Mouse (Mus musculus) WW6 (cell line): ENCODE data around the gene Rag2.

ENCODE experiments used
- DNase-seq: peaks from one replicate; pipeline ENCODE4 v3.0.0-alpha.2; 2013; ENCODE audit warnings: low read depth, low spot score

Gene Rag2

GRCm38 (mm10) chr2:101624011-101624410, 507 bp upstream of the Rag2 start:
- DNase-seq, result no peak

- DNase-seq, result no peak
Observed at GRCm38 (mm10) chr2:101627227-101627626, 2.7 kb downstream of the Rag2 start.

- peak; percentile 70 for DNase-seq
Observed at GRCm38 (mm10) chr2:101628297-101629236, 4.0 kb downstream of the Rag2 start.

DNA sequence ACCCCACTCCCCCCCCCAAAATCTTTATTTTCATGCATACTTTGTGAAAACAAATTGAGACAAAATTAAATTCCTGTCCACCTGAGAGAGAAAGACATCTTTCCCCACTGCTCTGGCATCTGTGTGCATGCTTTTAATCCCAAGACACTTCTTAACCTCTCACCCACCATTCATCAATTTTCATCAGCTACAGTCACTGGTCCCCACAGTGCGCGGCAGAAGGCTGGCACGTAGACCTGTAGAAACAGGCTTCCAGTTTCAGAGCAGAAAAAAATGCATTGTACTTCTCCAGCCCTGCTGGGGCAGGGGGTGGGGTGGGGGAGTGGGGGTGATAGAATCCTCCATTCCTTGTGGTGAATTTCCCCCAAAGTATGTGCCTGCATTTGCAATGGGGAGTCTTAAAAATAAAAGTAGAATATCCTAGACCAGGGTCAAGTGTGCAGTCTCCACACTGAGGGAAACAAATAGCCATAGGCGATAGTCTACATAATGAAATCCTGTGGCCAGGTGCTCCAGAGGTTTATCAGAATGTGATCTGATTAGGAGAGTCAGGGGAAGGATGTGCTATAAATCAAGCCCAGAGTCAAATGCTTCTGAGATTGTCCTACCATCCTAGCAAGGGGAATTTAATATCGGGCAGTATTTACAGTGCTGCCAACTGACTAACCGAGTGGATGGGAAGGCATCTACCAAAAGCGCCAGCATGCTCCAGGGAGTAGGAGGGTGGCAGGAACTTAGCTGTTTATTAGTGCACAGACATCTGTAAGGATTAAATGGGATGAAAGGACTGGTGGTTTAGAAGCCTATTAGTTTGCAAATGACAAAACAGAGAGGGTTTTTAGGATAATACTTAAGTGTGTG, 14.7 kb downstream of the Rag2 start:
- no peak for DNase-seq

DNA sequence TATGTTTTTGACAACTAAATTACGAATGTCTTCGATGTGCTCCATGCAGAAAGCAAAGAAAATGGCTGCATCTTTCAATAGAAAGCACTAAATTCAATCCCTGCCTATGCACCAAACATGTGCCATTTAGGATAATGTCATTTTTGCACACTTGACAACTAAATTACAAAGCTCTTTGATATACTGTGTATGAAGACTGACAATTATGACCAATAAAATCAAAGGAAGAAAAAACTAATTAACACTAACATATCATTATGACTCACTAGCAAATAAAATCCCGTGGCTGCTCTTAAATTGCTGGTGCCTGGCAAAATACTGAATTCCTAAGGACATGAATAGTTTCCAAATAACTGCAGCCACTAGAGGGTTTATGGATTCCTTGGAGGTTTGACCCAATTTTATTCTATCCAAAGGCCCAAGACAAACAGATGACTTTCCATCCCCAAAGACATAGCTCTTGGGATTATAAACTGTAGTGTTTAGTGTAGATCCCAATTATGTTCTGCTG, 15.4 kb downstream of the Rag2 start:
- no peak for DNase-seq

GRCm38 (mm10) chr2:101645841-101646240, 21.3 kb downstream of the Rag2 start:
- no peak for DNase-seq

DNA sequence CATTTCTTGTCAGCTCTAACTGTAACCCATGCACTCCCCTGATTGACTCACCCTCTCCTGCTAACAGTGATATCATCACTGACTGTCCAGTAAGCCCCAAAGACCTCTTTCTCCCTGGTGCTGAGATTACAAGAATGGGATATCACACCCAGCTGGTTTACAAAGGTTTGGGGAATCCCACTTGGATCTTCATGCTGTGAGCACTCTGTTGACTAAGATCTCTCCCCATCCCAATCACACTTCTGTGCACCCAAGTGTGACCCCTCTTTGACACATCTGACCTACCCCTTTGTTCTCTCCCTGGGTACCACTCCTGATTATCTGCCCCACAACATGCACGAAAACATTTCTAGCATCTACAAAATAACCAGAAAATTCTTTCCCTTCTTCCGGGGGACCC, 23.8 kb downstream of the Rag2 start:
- DNase-seq, result no peak

DNA sequence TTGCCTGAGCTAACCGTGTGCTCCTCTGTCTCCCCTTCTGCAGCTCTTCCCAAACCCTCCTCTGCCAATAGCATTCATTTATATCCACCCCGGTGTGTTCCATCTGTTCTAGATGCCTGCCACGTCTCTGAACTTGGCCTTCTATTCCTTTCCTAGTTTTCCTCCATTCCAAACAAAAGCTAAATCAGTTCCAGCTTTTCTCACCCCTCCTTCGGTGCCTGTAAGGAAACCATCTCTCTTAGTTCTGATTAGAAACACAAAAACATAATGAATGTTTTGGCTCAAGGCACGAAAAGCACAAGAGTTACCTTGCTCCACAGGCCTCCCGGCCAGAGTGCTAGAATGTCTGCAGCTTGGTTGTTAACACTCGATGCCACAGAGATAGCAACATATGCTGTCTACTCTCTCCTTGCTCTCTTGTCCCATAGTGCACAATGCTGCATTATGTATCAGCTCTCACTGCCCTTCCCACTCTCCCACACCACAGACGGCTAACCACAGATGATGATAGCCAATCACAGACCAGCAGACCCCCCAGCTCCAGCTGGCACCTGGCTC, 24.7 kb downstream of the Rag2 start, which contains the start of the genes Rag1 and B230118H07Rik:
TSS of gene Rag1 (minus strand) at position 388 of the 558 bp plus-strand sequence.
TSS of gene B230118H07Rik (minus strand) at position 419 of the 558 bp plus-strand sequence.
- DNase-seq, result no peak

- no peak for DNase-seq
Observed at GRCm38 (mm10) chr2:101650446-101650845, 25.9 kb downstream of the Rag2 start.

- no peak for DNase-seq
Observed at GRCm38 (mm10) chr2:101652204-101652920, 27.8 kb downstream of the Rag2 start.

DNA sequence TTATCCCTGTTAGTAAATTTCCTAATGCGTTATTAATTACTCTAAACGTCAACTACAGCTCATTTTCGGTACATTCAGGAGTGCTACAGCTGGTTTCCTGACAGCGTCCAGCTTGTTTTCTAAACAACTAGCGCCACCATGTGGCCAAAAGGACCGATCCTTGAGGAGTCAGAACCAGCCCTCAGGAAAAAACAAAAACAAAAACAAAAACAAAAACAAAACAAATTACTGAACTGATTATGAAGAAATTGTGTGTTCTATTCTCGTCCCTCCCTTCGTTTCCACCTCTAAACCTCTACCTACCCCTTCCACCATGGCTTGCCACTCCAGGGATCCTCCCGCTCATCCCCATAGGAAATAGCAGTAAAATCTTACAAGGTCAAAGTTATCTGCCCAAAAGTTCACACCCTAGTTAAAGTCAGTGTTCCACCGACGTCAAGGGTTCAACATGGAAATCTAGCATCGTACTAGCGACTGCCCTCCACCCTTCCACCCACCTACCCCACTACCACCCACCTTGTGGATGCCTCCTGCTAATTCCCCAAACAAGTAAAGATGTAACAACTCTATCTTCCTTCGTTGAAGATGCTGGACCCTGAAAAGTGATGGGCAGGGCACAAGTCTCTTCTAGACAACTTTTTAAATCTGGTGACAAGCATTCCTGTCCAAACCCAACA, 28.5 kb downstream of the Rag2 start:
- peak; percentile 36 for DNase-seq

GRCm38 (mm10) chr2:101660536-101660935, 36.0 kb downstream of the Rag2 start:
- DNase-seq, result no peak

DNA sequence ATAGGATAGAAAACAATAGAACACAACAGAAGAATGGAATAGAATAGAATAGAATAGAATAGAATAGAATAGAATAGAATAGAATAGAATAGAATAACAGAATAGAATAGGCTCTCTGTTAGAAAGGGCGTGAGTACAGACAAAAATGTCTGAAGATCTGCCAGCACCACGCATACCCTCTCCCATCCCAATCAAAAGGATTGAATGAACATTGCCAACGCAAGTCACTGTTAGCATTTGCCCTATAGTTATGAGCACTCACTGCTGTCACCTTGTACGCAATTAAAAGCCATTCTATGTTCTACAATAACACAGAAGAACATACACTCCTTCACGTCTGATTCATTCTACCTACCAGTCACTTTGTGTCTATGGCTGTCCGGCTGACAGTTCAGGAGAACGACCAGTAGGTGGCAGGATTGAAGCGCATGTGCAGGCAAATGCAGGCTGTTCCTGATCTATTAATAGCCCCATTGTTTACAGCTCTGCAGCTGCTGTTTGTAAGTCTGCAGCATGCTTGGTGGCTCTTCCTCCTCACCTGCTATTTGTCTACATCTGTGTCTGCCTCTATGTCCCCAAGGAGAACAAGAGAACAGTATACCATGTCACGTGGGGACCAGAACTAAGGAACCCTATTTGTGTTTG, 40.7 kb downstream of the Rag2 start:
- DNase-seq, result peak; percentile 28

DNA sequence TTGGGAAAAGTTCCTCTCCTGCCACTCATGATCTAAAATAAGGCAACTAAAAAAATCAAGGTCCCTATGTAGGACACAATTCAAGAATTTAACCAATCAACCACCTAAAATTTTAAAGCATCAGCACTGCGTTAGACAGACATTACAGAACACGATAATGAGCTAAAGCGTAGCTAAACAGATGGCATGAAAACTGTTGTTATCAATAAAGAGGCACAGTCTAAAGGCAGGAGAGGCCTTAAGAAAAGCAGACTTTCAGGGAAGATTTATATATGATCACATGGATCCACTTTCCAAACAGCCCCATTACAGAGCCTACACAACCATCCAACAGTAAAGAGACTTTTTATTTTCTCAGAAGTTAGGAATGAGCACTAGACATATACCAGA, 41.2 kb downstream of the Rag2 start:
- no peak for DNase-seq

DNA sequence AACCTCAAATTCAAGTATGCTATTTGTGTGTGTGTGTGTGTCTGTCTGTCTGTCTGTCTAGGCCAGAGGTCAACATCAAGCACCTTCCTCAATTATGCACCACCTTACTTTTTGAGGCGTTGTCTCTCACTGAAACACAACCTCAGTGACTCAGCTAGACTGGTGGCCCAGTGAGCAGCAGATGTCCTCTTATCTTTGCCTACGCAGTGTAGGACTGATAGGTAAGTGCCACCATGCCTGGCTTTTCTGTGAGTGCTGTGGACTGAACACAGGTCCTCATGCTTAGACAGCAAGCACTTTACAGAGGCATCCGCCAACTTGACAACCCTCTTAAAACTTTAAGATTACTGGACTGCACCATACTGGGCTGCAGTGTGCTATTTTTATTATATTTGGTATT, 44.2 kb downstream of the Rag2 start:
- no peak for DNase-seq

GRCm38 (mm10) chr2:101673547-101673946, 49.0 kb downstream of the Rag2 start:
- no peak for DNase-seq

DNA sequence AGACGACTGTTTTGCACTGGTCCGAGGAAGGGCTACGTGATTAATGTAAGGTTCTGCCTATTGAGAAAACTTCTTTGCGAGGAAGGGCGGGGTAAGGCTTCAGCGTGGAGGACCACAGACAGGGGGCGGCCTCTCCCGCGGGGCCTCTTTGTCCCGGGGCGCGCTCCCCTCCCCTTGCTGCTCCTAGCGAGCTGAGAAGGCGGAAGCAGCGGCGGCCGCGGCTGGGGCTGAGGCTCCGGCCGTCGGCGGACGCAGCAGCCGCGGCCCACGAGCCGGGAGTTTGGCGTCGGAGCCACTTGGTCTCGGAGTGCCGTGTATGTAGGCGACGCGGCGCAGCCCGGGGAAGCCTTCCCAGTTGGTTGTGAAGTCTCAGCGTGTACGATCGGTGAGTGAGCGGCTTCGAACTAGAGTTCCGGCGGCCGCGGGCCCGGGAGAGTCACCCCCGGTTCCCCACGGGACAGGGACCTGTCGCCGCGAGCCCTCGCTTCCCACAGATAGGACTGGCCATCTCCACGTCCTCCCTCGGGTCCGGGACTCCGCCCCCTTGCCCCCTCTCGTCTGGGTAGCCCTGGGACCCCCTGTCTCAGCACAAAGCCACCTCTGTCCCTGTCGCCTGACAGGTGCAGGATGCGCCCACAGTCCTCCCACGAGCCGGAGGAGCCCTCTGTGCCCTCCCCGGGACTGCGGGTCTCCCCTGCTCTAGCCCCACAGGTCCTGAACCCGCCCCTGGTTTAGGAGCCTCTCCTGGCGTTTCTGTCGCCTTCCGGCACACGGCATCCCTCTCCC, 53.9 kb downstream of the Rag2 start, which contains the start of gene Traf6:
TSS of gene Traf6 (plus strand) at position 194 of the 786 bp plus-strand sequence.
- peak; percentile 63 for DNase-seq

DNA sequence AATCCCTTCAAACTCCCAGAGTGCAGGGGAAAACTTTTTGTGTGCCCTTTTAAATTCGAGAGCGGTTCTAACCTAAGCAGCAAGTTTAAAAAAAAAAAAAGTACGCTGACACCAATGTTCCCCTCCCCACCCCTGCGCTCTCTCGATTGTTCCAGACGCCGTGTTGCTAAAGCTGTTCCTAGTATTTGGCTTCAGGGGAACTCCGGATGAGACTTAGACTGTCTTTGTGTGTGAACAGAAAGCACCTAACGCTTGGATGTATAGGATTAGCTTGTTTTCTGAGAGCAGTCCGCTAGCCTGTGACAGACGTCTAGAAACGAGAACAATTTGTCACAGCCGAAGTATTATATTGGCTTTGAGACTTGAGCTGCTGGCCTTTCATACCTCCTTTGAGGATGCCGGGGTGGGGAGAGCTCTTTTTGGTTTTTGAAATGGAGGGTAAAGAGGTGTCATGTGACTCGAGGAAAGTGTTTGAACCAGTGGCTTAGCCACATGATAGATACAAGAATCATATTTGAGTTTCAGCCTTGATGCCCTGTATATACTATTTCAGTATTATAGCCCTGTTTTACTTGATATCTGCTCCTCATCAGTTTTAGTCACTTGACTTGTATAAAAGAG, 54.8 kb downstream of the Rag2 start:
- DNase-seq, result no peak
